8 mouse cellular contexts compared by ENCODE assay signal in genomic region chr2:181487338-181488277, GRCm38 (mm10). TPM values are rescaled to one million over a fixed set of nuclear protein-coding genes. Genes with fewer than 3 reads are reported as not detected.
DNase-seq lines count a peak whose midpoint lies in the region; ATAC-seq lines count a peak whose summit lies in the region.

No protein-coding gene starts in this region.

- no peak overlapping the region for H3K4me3 ChIP-seq in neural tube, embryonic 12.5 days
- no peak overlapping the region for H3K4me3 ChIP-seq in forebrain, embryonic 13.5 days

- ATAC-seq in neural tube, embryonic 12.5 days (ENCODE audit: low FRiP score, low read depth), result 0 out of 2 replicates have a peak, but pooled peaks have one; percentile 37
- ATAC-seq in forebrain, embryonic 13.5 days, result no peak

- H3K4me2 ChIP-seq in neural tube, embryonic 12.5 days (replicated peaks), result peak overlapping the region; percentile 12; the same call in 1 of the 2 replicates
- no peak overlapping the region for H3K4me2 ChIP-seq in forebrain, embryonic 13.5 days

- peaks cover 14% of the 10 kb centered on the region for H3K4me1 ChIP-seq in neural tube, embryonic 12.5 days
- H3K4me1 ChIP-seq in forebrain, embryonic 13.5 days, result no peaks in the 10 kb centered on the region

- no peaks in the 10 kb centered on the region for H3K27me3 ChIP-seq in neural tube, embryonic 12.5 days (replicated peaks)
- H3K27me3 ChIP-seq in forebrain, embryonic 13.5 days, result 0 out of 2 replicates have a peak, but pooled peaks cover 5% of the 10 kb centered on the region

- WGBS in neural tube, embryonic 12.5 days, result 26% methylated on average over 5 of the region's 5 CpGs
- 43% methylated on average over 5 of the region's 5 CpGs for WGBS in forebrain, embryonic 13.5 days

- intact Hi-C loops in heart, postnatal 14 days (cut with DNase I), result loop anchor here (2.0 kb wide), 1 partner anchor 29 kb away; the partner anchor contains the start of gene Zbtb46

- H3K27ac ChIP-seq in neural tube, embryonic 12.5 days, result peak overlapping the region; percentile 42; the same call in 1 of the 2 replicates
- H3K27ac ChIP-seq in forebrain, embryonic 13.5 days, result no peak overlapping the region

- DNase-seq in MN1 (ENCODE audit: low spot score), result peak; percentile 93
- DNase-seq in embryo, embryonic 10 days (ENCODE audit: low spot score), result peak; percentile 76
- peak; percentile 49 to 61 for DNase-seq in heart, postnatal 14 days
- DNase-seq in kidney, postnatal 4 days, result peak; percentile 76 to 84
- DNase-seq in right cerebral cortex, adult 18-20 months, result no peak
- no peak for DNase-seq in cerebellum, postnatal 14 days

- H3K9ac ChIP-seq in neural tube, embryonic 12.5 days, result no peak overlapping the region
- H3K9ac ChIP-seq in forebrain, embryonic 13.5 days, result no peak overlapping the region

- no peaks in the 10 kb centered on the region for H3K36me3 ChIP-seq in neural tube, embryonic 12.5 days
- H3K36me3 ChIP-seq in forebrain, embryonic 13.5 days (ENCODE audit: poor library complexity, severe bottlenecking), result no peaks in the 10 kb centered on the region

- no peaks in the 10 kb centered on the region for H3K9me3 ChIP-seq in neural tube, embryonic 12.5 days
- H3K9me3 ChIP-seq in forebrain, embryonic 13.5 days (replicated peaks), result no peaks in the 10 kb centered on the region

RNA-seq across cellular contexts. Expression of gene Abhd16b, which starts 5.4 kb away (rescaled TPM):
- total RNA-seq in heart, postnatal 14 days (2021), result not detected
- 0.14 TPM in 1 of 2 replicates, not detected in the other for polyA plus RNA-seq in neural tube, embryonic 12.5 days (2016; fragmentation: Nextera tagmentation; extraction: Ambion mirVana)
- 0.16 TPM in 1 of 2 replicates, not detected in the other for polyA plus RNA-seq in forebrain, embryonic 13.5 days (2015; fragmentation: Nextera tagmentation; extraction: Ambion mirVana)

RNA-seq across cellular contexts. Expression of gene Tpd52l2, which starts 9.3 kb away (rescaled TPM):
- total RNA-seq in heart, postnatal 14 days (2021), result 10 to 100 TPM; 63.4 to 68.9 TPM
- 127 and 130 TPM in 2 replicates for polyA plus RNA-seq in neural tube, embryonic 12.5 days (2016; fragmentation: Nextera tagmentation; extraction: Ambion mirVana)
- 133 and 138 TPM in 2 replicates for polyA plus RNA-seq in forebrain, embryonic 13.5 days (2015; fragmentation: Nextera tagmentation; extraction: Ambion mirVana)

RNA-seq across cellular contexts. Expression of gene Zbtb46, which starts 28.4 kb away (rescaled TPM):
- total RNA-seq in heart, postnatal 14 days (2021), result 10 to 100 TPM; 13.8 to 14.4 TPM
- 26.8 and 27.2 TPM in 2 replicates for polyA plus RNA-seq in neural tube, embryonic 12.5 days (2016; fragmentation: Nextera tagmentation; extraction: Ambion mirVana)
- 10.2 and 12.8 TPM in 2 replicates for polyA plus RNA-seq in forebrain, embryonic 13.5 days (2015; fragmentation: Nextera tagmentation; extraction: Ambion mirVana)

RNA-seq across cellular contexts. Expression of gene Dnajc5, which starts 32.7 kb away (rescaled TPM):
- 10 to 100 TPM; 81.4 to 83.8 TPM for total RNA-seq in heart, postnatal 14 days (2021)
- polyA plus RNA-seq in neural tube, embryonic 12.5 days (2016; fragmentation: Nextera tagmentation; extraction: Ambion mirVana), result 141 and 147 TPM in 2 replicates
- polyA plus RNA-seq in forebrain, embryonic 13.5 days (2015; fragmentation: Nextera tagmentation; extraction: Ambion mirVana), result 140 and 165 TPM in 2 replicates

Comparison
In these comparisons a context has a peak if more than half of its experiments do, and no peak if none do; other contexts are left out.
1. DNase-seq: peak in MN1 (single experiment), embryo, embryonic 10 days (single experiment), heart, postnatal 14 days (2 of 2) and kidney, postnatal 4 days (2 of 2); none in right cerebral cortex, adult 18-20 months (single experiment) and cerebellum, postnatal 14 days (0 of 2).